Mouse (Mus musculus) layer of hippocampus, postnatal 14 days (tissue): ENCODE results near the gene Tspyl3. TPM values are rescaled to one million over a fixed set of nuclear protein-coding genes. Genes with fewer than 3 reads are reported as not detected.
A peak's percentile ranks its signal among the peaks of the same experiment; 100 is the strongest.
"Not testable (repeated sequence)": the region's sequence is repeated elsewhere in the genome, so short reads cannot be mapped to it uniquely, and the experiment has no call there.

Experiments used
- DNase-seq, 2 experiments: peaks; one replicate each; pipeline ENCODE4 v3.0.0; 2021 to 2022; ENCODE audit warnings: low spot score in 2 of 2, mixed read lengths in 1 of 2
- long read RNA-seq, 2 experiments: library from polyadenylated mRNA; stranded (forward); transcript quantifications; one replicate each; pipeline ENCODE4 v2.0.0; 2021
- total RNA-seq, 2 experiments: library from RNA; stranded (reverse); gene quantifications; 2 replicates each; pipeline ENCODE4 v1.2.3; 2021

The Tspyl3 gene
- 10 to 100 TPM; 25.7 to 26.1 TPM for total RNA-seq
- long read RNA-seq, experiment 1, transcript Tspyl3-201 (1 exons, 3,072 nt): major isoform, 27 of 27 reads
- long read RNA-seq, experiment 1, partial matches to known transcripts: 0 of 27 reads
- long read RNA-seq, experiment 1, other reads (novel, unspliced or antisense): 0 of 27 reads
- long read RNA-seq, experiment 2, transcript Tspyl3-201 (1 exons, 3,072 nt): major isoform, 41 of 42 reads
- long read RNA-seq, experiment 2, partial matches to known transcripts: 0 of 42 reads
- long read RNA-seq, experiment 2, other reads (novel, unspliced or antisense): 1 of 42 reads

- DNase-seq: peak; percentile 59 to 63
These were observed at the start of gene Tspyl3 for GRCm38 (mm10) chr2:153224946-153225594. Gene Tspyl3 (minus strand): TSS chr2:153225441.

DNA sequence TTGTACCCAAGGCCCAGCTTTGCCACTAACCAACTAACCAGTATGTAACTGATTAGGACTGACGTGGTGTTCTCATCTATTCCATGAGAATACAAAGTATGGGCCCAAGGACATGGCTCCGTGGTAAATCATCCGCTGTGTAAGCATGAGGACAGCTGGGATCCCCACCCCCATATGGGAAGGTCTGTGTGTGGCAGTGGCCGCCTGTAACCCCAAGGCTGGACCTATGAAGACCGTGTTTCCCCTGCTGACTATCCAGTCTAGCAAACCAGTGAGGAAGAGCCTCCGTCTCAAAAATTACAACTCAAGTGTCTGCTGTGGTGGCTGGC, 49.6 kb upstream of the Tspyl3 start:
- DNase-seq: no peak

DNA sequence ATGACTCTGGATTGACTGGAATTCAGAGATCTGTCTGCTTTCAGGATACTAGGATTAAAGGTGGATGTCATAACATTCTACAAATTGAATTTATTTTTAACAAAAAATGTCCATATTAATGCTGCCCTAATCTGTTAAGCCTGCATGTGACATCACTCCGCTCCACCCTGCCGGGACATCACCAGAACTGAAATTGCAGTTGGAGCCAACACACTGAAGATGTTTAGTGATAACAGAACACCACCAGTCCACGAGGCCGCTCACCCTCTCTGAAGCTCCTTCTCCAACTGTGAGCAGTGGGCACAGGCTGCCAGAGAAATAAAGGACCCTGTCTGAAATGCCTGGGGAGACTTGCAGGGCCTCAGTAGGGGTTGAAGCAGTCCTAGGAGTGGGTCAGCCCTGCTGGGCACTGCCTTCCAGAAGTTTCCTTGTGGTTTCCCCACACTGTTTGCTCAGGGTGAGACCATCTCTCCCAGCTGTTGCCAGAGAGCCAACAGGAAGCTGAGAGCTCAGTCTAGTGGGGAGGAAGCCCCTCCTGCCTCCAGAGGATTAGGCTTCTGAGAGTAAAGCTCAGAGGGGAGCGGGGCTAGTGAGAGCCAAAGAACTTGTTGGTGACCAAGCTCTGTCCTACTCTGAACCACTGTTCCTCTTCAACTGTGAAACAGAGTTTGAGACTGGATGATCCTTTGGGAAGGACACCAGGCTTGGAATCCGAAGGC, 49.1 kb upstream of the Tspyl3 start:
- DNase-seq: not testable (repeated sequence)

GRCm38 (mm10) chr2:153270231-153270915, 45.1 kb upstream of the Tspyl3 start:
- not testable (repeated sequence) for DNase-seq

DNA sequence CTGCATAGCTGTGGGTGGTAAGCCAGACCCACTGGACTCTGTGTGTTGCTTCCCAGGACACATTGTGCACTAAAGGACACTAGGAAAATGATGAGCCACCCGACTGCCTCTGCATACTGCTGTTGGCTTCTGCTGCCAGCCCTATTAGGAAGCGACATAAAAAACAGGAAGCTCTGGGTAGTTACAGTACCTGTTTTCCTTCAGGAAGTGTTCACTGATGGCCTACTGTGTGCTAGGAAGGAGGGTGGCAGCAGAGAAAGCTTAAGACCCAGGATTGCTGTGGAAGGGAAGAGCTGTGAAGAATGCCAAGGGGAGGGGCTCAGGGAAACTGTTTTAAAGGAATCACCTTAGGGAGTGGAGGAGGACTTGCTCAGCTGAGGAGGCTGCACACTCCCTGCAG, 42.1 kb upstream of the Tspyl3 start:
- no peak for DNase-seq

GRCm38 (mm10) chr2:153263053-153263452, 37.8 kb upstream of the Tspyl3 start:
- no peak for DNase-seq

- DNase-seq: no peak
These were observed 34.8 kb upstream of the Tspyl3 start for GRCm38 (mm10) chr2:153259864-153260674.

- no peak for DNase-seq
These were observed 34.0 kb upstream of the Tspyl3 start for GRCm38 (mm10) chr2:153259030-153259863.

DNA sequence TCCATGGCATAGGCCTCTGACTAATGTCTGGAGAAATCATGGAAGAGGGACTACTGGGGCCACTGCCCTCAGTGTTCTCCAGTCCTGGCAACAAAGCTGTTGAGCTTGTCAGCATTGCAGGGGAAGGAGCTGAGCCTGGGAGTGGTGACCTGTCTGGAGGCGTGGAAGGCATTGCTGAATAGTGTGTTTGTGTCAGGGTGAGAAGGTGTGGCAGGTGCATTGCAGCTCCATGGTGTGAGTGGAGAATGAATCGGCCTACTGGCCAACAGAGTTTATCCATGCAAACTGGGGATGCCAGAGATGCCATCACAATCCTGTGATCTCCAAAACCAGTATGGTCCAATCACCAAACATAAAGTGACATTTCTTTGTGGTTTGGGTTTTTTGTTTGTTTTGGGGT, 31.4 kb upstream of the Tspyl3 start:
- DNase-seq: no peak

- DNase-seq: no peak
These were observed 24.5 kb upstream of the Tspyl3 start for GRCm38 (mm10) chr2:153249751-153250150.

- DNase-seq: no peak
These were observed 16.9 kb upstream of the Tspyl3 start for GRCm38 (mm10) chr2:153242156-153242555.

DNA sequence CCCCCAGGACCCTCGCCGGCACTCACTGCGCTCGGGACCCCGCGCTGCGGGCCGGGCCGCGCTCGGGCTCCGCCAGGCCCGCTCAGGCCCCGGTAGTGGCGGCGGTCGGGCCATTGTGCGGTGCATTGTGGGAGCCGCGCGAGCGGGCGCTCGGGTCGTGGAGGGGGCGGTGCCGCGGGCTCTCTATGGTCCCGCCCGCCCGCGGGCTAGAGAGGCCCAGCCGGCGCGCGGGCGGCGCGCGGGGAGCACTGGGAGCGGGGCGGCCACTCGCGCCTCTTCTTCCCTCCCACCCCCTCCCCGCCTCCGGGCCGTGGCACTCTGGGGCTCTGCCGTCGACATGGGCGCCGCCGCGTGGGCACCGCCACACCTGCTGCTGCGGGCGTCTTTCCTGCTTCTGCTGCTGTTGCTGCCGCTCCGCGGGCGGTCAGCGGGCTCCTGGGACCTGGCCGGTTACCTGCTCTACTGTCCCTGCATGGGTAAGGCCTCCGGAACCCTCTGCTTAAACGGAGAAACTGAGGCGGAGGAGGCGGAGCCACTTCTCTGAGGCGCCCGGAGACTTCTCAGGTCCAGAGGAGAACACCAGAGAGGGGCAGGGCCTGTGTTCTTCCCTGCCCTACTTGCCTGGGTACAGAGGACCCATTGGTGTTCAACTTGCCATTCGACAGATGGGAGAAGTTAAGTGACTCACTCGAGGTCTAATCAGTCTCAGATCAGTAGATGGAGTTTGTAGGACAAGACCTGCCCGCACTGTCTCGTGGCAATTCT, 16.2 kb upstream of the Tspyl3 start, which contains the start of the genes Plagl2 and Pofut1:
TSS of gene Plagl2 (minus strand) at position 177 of the 765 bp plus-strand sequence.
TSS of gene Pofut1 (plus strand) at position 284 of the 765 bp plus-strand sequence.
- DNase-seq: peak; percentile 77 to 90

- DNase-seq: no peak
These were observed 15.5 kb upstream of the Tspyl3 start for GRCm38 (mm10) chr2:153240701-153241235.

DNA sequence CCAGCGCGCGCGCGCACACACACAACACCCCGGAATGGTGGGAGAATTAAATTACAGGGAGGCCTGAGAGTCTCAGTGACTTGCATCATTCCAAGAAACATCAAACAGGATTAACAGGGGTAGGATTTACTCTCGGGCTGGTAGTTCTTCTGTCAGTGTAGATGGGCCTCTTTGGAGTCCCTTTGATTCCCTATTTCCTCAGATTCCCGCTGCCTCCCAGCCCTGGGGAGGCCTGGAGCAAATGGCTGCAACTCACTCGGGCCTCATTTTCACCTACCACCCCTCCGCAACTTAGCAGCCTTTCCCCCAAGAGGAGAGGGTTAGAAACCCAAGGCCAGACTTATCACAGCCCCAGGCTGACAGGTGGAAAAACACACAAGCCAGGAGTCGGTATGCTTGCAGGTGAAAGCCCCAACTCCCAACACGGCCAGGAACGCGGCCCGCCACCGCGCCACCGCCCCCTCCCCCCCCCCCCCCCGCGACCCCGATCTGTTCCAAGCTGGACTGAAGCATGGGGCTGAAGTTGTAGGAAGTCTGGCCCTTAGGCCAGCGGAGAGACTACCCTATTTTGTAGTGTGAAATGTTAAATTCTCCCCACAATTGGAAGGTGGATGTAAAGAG, 14.7 kb upstream of the Tspyl3 start:
- DNase-seq: no peak

- DNase-seq: no peak
These were observed 14.0 kb upstream of the Tspyl3 start for GRCm38 (mm10) chr2:153239021-153239859.

- DNase-seq: no peak
These were observed 13.2 kb upstream of the Tspyl3 start for GRCm38 (mm10) chr2:153238406-153238805.

DNA sequence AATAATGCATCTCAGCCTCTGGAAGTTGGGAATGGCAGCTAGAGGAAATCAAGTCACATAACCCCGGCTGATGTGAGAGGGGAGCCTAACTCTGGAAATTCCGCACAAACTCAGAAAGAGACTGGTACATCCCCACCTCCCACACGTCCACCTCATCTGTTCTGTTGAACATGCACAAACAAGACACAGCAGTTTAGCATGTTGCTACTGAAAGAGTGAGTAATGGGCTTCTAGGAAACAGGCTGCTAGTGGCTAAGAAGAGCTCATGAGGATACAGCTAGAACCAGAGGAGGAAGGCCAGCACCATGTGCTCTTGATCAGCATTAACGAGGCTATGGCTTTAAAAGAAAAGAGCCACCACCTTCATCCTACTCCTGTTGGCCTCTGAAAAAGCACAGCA, 12.7 kb upstream of the Tspyl3 start:
- DNase-seq: no peak
